Mouse (Mus musculus) ovary, adult 18-20 months (tissue): ENCODE measurements around the gene Nav2.

ENCODE experiments used
- DNase-seq: peaks from one replicate; pipeline ENCODE4 v3.0.0; 2022; ENCODE audit warnings: low spot score, mixed read lengths

The Nav2 gene

GRCm38 (mm10) chr7:49006886-49007285 is 98.4 kb downstream of the Nav2 start:
- no peak for DNase-seq

GRCm38 (mm10) chr7:49010739-49011138 is 102.2 kb downstream of the Nav2 start:
- no peak for DNase-seq

- no peak for DNase-seq
These were observed 103.5 kb downstream of the Nav2 start for GRCm38 (mm10) chr7:49012027-49012426.

GRCm38 (mm10) chr7:49014480-49014879 is 106.0 kb downstream of the Nav2 start:
- no peak for DNase-seq

- no peak for DNase-seq
These were observed 106.8 kb downstream of the Nav2 start for GRCm38 (mm10) chr7:49015297-49015696.

- DNase-seq, result no peak
These were observed 107.6 kb downstream of the Nav2 start for GRCm38 (mm10) chr7:49016088-49016487.

- no peak for DNase-seq
These were observed 109.3 kb downstream of the Nav2 start for GRCm38 (mm10) chr7:49017794-49018193.

- DNase-seq, result no peak
These were observed 110.0 kb downstream of the Nav2 start for GRCm38 (mm10) chr7:49018478-49018914.

- no peak for DNase-seq
These were observed 116.7 kb downstream of the Nav2 start for GRCm38 (mm10) chr7:49025026-49025815.

- no peak for DNase-seq
These were observed 117.5 kb downstream of the Nav2 start for GRCm38 (mm10) chr7:49025991-49026390.

GRCm38 (mm10) chr7:49026466-49026865 is 118.0 kb downstream of the Nav2 start:
- no peak for DNase-seq

- no peak for DNase-seq
These were observed 120.9 kb downstream of the Nav2 start for GRCm38 (mm10) chr7:49029282-49030012.

- no peak for DNase-seq
These were observed 123.7 kb downstream of the Nav2 start for GRCm38 (mm10) chr7:49032216-49032615.

- DNase-seq, result no peak
These were observed 125.7 kb downstream of the Nav2 start for GRCm38 (mm10) chr7:49034253-49034652.

GRCm38 (mm10) chr7:49040163-49040562 is 131.6 kb downstream of the Nav2 start:
- DNase-seq, result no peak

GRCm38 (mm10) chr7:49041334-49042070 is 133.0 kb downstream of the Nav2 start:
- DNase-seq, result no peak

- no peak for DNase-seq
These were observed 137.2 kb downstream of the Nav2 start for GRCm38 (mm10) chr7:49045499-49046346.

- no peak for DNase-seq
These were observed 138.0 kb downstream of the Nav2 start for GRCm38 (mm10) chr7:49046347-49046989.

GRCm38 (mm10) chr7:49047336-49047735 is 138.8 kb downstream of the Nav2 start:
- no peak for DNase-seq

- no peak for DNase-seq
These were observed 144.5 kb downstream of the Nav2 start for GRCm38 (mm10) chr7:49052871-49053618.
